Mouse (Mus musculus): ENCODE measurements around the gene Opn1sw.
"Not testable (repeated sequence)": the region's sequence is repeated elsewhere in the genome, so short reads cannot be mapped to it uniquely, and the experiment has no call there.

Gene Opn1sw

DNA sequence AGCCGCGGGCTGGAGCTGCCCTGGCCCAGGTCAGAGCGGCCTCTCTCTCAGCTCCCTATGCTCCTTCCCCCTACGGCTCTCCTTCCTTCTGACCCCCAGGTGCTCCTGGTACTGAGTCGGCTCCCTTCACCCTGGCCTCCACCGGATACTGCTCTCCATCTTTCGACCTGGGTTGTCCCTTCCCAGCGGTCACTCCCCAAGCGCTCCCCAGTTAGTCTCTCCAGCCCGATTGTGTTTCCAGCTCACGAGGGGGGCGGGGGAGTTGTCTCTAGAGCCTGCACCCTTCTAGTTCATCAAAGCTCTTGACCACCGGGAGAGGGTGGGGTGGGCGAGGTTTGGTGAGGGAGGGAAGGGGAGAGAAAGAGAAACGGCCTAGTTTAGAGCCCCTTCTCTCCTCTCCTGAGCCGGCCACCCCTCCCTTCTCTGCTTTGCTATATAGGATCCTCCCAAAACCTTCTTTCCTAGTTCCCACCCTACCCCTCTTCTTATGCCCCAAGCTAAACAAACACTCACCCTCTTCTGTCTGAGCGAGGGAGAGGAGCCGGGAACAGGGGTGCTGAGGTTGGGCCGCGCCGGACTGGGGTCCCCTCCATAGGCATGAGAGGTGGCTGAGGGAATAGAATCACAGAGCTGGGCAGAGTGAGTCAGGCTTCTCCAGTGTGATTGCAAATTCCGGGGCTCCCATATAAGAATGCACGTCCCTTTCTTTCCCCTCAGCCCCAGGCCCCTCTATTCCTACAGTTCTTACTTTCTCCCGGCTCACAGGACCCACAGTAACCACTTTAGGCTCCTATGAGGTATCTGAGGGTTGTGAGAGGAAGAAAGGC is 8.7 kb upstream of the Opn1sw start:
- DNase-seq (ENCODE audit: low spot score), result peak; percentile 30

DNA sequence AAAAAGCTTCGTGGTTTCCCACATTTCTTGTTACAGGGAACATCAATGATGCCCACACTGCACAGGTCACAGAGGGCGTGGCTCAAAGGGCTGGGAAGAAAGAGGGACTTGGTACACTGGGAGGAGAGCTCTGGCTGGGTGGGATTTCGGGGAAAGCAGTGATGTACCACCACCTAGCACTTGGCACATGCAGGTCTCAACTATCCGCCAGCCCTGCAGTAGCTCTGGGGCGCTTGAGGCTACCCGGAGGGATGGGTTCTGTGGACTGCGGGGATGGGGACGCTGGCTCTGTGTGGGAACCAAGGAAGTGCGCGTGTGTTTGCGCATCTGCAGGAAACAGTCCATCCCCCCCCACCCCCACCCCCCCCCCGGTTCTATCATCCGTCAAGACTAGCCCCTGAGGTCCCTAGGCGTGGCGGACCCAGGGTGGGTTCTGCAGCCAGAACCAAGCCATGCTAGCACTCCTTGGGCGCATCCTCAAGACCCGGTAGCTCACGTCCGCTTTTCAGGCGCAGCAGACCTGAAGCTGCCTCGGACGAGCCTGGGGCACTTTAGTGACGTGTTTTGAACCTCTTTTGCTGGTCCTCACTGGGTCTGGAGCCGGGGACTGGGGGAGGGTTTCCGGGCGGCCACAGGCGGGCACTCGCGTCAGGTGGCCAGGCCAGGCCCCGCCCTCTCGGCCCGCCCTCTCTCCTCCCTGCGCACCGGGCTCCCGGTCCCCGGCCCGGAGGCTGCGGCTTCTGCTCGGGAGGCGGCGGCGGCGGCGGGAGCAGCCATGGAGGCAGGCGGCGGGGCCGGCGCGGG is 7.8 kb upstream of the Opn1sw start, which contains the start of gene Ccdc136:
Gene Ccdc136 (plus strand): TSS at position 400 of the 804 bp plus-strand sequence.
- DNase-seq (ENCODE audit: low spot score), result peak; percentile 48

DNA sequence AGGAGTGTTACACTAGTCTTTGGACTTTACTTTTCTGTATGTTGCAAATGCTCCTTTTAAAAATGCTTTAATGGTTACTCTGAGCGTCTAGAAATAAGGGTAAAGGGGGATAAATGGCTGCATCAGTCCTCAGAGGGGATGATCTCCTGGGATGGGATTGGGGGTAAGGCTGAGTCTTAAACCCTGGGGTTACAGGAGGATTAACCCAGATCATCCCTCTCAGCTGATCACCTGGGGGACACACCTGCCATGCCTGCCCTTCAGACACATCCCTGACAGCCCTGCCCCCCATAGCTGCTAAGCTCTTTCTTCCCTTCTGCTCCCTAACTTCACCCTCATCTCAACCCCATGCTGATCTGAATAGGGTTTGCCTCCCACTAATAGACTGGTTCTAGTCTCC is 6.0 kb upstream of the Opn1sw start:
- no peak for DNase-seq (ENCODE audit: low spot score)

DNA sequence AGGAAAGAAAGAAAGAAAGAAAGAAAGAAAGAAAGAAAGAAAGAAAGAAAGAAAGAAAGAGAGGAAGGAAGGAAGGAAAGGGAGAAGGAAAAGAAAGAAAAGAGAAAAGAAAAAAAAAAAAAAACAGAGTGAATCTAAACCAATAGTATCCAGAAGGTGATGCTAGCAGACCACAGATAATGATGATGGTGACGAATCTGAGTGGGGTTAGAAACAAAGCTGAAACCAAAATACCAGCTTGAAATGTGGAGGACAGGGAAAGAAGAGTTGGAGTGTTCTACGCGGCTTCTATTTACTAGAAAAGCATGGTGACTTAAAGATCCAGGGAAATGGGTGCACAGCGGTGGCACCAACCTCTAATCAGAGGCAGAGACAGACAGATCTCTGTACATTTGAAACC is 3.5 kb upstream of the Opn1sw start:
- DNase-seq (ENCODE audit: low spot score), result no peak

DNA sequence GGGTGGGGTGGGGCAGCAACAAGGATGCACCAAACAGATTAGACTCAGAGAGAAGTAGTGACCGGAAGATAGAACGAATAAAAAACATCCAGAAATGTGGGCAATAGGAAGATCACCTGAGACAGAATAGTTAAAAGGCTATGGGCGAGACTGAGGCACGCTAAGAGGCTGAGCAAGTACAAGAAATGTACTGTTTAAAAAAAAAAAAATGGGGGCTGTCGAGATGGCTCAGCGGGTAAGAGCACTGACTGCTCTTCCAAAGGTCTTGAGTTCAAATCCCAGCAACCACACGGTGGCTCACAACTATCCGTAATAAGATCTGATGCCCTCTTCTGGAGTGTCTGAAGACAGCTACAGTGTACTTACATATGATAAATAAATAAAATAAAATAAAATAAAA is 3.0 kb upstream of the Opn1sw start:
- DNase-seq (ENCODE audit: low spot score), result not testable (repeated sequence)

DNA sequence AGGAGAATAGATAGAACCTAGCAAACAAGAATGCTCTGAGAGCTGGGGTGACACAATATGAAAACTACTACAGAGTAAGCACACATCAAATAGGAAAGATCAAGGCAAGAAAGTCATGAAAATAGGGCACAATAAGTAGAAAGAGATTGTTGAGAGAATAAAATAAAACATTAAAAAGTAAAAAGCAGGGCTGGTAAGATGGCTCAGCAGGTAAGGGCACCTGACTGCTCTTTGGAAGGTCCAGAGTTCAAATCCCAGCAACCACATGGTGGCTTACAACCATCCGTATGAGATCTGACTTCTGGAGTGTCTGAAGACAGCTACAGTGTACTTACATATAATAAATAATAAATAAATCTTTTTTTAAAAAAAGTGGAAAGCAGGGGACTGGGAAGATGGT is 2.2 kb upstream of the Opn1sw start:
- DNase-seq (ENCODE audit: low spot score), result not testable (repeated sequence)

DNA sequence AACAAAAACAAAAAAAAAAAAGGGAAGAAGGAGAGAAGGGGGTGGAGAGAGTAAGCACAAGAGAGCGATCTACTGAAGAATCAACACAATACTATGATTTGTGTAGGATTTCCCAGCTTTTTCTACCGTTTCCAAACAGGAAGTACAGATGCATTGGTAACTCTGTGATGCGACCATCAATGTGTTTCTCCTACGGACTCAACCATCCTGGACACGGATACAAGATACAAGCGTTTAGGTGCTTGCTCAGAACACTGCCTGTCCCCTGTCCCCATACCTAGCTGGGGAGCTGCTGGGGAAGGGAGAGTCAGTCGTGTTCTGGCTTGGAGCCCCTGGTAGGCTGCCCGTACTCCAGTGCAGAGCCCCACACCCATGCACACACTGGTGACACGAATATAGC is 1.2 kb upstream of the Opn1sw start:
- DNase-seq (ENCODE audit: low spot score), result no peak

DNA sequence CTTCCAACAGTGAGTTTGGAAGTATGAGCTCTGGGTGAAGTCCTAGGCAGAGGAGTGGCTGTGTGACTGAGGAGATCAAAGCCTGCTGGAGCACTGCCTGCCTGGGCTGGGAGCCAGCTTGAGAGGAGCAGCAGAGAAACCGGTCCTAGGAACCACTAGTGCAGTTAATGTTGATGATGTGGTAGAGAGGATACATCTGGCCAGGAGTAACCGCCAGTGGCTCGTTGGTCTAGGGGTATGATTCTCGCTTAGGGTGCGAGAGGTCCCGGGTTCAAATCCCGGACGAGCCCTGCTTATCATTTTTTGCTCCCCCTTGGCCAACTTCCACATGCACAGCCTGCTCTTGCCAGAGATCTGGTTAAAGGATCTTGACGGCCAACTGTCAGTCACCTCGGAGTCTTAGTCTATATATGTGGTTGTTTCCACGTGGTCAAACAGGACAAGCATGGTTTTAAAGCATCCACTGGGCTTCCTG is 375 bp upstream of the Opn1sw start:
- peak; percentile 83 for DNase-seq (ENCODE audit: low spot score)

DNA sequence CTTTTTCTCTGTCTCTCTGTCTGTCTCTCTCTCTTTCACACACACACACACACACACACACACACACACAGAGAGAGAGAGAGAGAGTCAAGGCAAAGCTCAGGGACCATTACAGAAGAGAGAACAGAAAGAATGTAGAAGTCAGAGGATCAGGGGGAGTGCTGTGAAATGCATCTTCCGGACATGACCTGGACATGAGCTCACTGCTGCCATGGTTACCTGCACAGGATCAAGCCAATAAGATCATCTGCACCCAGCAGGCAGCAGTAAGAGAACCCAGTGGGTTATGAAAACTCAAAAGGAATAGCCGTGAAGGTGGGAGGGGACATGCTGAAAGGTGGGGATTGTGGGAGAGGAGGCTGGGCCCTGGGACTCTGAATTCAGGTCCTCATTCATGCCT is 5.8 kb downstream of the Opn1sw start:
- no peak for DNase-seq (ENCODE audit: low spot score)

DNA sequence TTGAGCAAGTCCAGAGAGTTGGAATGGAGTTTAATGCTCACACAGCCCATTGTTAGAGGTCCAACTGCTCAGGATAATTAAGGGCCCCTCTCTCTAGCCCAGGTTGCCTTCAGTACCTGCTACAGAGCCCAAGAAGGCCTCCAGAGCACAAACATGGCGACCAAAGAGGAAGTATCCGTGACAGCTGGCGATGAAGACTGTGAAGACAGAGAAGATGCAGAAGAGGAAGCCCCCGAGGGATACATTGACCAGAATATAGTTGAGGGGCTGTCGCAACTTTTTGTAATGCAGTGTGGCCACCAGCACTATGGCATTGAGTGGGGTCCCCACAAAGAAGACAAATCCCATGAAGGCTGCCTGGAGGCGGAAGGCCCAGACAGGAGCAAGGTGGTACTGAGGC is 8.3 kb downstream of the Opn1sw start:
- DNase-seq (ENCODE audit: low spot score), result no peak

DNA sequence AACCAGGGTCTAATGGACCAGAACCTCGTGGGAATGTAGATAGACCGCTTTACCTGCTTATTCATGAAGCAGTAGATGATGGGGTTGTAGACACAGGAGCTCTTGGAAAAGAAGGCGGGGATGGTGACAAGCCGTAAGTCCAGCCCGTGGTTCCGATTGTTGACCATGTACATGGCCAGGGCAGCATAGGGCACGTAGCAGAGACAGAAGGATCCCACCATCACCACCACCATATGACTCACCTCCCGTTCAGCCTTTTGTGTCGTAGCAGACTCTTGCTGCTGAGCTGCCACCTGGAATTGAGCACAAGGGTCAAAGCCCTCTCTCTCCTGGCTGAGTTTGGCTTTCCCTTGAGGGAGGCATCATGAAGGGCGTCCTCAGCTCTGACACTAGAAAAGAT is 9.6 kb downstream of the Opn1sw start:
- no peak for DNase-seq (ENCODE audit: low spot score)

DNA sequence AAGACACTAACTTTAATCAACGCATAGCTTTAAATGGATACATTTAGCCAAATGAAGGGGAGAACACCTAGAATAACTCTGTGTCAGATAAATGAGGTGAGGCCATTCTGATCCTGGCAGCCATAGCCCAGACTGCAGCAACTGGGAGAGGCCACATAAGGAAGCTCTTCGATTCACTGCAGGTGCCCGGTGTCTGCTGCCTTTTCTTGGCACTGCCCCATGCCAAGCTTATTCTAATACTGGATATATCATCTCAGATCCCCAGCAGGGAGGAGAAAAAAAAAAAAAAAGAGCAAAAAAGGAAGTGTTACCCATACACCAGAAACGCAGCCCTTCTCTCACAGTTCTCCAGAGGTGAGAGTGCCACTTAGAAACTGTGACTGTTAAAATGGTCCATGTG is 10.9 kb downstream of the Opn1sw start:
- DNase-seq (ENCODE audit: low spot score), result no peak

DNA sequence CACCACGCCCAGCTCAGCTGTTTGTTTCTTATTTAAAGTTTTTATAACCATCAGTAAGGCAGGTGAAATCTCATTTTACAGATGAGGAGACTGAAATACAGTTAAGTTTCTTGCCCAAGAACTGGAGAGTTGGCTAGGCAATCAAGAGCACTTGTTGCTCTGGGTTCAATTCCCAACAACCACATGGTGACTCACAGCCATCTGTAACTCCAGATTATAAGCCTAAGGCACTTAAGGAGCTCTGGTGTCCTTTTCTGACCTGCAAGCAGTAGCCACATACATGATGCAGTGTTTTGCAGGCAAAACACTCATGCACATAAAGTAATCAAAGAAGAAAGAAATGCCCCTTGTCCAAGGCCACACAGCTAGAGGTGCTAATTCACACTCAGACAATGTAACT is 23.0 kb downstream of the Opn1sw start:
- no peak for DNase-seq (ENCODE audit: low spot score)

DNA sequence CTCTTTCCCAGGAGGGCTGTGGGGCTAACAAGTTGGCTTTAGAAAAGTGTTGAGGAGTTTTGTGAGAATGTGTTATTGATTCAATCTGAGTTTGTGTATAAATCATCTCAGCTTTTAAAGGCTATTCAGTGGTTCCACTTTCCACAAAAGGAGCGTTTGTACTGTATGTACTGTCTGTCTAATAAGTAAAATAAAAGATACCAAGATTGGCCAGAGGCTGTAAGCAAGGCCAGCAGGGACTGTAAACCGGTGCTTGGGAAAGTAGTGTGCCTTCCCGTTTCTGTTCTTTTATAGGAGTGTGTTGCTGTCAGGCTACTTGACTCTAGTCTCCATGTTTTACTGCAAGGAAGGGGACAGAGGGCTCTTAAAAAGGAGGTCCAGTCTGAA is 25.1 kb downstream of the Opn1sw start:
- no peak for DNase-seq (ENCODE audit: low spot score)

DNA sequence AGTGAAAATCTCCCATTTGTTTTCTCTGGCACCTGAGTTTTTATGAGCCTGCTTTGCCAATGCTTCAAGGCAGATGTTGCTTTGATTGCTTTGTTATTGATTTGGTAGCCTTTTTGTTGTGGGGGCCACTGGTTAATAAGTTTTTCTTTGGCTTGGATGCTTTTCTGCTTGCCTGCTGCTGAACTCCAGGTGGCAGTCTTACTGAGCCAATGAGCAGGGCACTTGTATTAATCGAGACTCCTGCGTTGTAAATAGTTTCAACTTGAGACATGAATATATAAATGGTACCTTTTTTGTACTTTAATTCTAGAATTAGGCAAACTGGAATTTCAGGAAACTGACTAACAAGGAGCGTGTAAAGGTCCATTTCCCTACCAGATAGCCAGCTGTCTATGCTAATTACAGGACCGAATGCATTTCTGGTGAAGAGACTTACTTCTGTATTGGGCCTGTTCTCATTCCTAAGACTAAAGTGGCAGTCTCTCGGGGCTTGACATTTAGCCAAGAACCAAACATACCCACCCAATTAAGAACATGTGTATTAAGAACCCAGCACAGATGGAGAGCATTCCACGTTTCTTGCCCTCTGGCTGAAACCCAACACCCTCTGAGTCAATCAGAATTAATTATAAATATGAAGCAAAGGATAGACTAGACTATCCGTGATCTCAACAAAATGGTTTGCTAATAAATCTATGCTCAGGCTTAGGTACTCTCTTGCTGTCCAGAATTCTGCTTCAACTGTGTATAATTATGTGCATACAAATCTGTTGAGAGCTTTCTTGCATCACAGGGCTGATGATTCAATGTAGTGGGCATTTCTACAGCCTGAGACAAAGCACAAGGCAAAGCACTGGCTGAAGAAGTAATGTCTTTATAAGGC is 25.8 kb downstream of the Opn1sw start:
- DNase-seq (ENCODE audit: low spot score), result no peak

DNA sequence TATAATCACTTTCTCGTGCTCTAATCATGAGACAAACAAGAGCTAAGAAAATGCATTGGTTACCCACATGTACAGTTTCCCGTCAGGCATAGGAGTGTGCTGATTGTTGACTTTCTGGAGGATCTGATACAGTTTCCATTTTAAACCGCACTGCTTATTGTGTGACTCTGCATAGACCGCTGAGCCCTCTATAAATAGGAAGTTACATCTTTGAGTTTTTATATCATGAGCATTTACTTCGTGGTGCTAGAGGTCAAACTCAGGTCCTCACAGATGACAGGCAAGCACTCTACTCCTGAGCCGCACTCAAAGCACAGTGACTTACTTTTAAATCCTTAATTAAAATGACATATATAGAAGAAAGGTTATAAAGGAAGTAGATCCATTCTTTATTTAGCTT is 28.1 kb downstream of the Opn1sw start:
- no peak for DNase-seq (ENCODE audit: low spot score)

DNA sequence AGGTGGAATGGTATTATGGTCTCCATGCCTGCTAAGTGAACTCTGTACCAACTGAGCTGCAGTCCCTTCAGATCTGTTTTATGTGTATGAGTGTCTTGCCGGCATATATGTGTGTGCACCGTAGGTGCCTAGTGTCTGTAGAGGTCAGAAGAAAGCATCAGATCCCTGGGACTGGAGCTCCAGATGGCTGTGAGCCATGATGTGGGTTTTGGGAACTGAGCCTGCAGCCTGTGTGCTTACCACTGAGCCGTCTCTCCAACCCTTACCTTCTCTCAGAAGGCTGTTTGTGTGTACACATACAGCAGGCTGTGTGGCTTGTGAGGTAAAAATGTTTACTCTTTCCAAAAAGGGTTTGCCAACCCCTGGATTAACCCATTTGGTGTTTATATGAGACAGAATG is 28.9 kb downstream of the Opn1sw start:
- DNase-seq (ENCODE audit: low spot score), result no peak

DNA sequence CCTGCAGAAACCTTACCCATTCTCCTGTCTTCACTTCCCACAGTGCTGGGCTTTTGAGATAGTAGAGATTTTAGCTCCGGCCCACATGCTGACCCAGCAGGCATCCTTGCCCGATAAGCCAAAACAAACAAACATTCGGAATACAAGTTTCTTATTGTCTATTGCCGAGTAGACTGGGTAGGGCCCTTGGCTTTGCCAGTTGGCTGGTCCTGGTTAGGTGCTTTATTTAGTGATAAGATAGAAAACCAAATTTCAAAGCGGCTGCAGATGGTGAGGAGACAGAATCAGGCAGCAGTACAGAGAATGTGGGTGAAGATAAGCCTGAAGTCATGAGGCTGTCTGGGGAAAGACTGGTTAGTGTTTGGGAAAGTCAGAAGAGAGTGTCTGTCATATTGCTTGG is 35.5 kb downstream of the Opn1sw start:
- no peak for DNase-seq (ENCODE audit: low spot score)

DNA sequence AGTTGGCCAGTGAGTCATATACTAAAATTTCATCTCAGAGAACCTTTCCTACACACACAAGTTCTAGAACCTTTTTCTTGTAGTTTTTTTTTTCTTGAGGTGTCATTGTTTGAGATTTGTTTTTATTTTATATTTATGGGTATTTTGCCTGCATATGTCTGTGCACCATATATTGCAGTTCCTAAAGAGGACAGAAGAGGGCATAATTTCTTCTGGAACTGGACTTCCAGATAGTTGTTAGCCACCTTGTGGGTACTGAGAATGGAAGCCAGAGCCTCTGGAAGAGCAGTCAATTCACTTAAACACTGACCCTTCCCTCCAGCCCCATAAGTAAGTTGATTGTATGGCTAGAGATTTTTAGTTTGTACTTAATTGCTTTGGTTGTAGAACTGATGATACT is 36.7 kb downstream of the Opn1sw start:
- no peak for DNase-seq (ENCODE audit: low spot score)

DNA sequence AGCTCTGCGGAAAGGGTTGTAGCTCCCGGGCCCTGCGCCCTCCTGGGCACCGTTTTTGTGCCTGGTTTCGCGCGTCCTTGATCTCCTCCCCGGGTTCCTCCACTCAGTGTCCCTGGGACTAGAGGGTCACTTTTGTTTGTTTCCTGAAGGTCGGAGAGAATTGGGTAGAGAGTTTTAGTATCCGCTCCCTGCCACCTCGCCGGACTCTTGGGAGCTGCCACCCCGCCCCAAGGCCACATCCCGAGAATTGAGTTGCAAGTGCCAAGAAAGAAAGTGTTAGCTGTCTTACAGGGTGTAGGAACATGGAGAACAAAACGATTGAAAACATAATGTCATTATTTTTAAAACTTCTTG is 39.9 kb downstream of the Opn1sw start:
- no peak for DNase-seq (ENCODE audit: low spot score)

DNA sequence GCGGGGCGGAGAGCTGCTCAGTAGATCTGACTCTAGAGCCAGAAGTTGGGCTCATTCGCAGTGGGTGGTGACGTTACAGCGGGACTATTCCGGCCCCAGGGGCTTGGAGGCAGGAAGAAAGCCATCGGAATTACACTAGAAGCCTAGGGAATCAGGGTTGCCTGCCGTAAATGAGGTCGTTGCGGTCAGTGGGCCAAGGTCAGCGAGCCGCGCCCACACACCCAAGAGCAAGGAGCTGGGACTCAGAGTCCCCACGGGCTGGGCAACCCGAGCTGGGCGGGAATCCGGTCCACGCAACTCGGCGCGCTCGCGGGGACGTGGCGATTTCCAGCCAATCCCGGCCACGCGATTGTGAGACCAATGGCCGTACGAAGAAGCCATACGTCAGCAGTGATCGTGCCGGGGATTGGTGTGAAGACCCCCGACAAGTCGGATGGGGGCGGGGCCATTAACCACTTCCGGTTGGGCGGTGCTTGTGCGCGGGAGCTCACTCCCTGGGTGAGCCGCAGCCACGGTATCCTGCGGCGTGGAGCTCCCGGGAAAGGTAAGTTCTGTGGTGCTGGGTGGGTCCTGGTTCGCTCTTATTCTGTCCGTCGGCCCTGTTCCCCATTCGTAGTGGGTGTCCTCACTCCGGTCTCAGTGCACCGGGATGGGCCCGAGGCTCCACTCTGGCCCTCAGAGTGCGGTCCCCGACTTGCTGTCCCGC is 40.5 kb downstream of the Opn1sw start, which contains the start of gene Calu:
Gene Calu (plus strand): TSS at position 405 of the 706 bp plus-strand sequence.
- DNase-seq (ENCODE audit: low spot score), result peak; percentile 100

DNA sequence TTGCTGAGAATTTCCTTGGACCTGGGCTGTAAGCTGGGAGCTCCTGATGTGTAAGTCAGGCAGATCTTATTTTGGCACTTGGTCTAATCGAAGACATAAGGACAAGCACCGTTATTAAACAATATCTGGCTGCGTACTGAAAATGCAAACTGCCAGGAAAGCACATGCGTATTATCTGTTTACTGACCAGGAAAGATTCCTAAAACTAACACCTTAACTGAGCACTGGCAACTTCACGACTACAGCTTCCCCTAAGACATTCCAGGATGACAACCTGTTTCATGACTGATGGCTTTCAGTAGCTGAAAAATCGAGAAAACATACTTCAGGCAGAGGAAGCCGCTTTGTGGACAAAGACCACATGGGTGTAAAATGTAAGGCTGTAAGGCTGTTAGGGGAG is 41.1 kb downstream of the Opn1sw start:
- no peak for DNase-seq (ENCODE audit: low spot score)

Data from testis, postnatal 14 days (tissue).